Mouse (Mus musculus) heart, embryonic 15.5 days (tissue): ENCODE data around the gene Tmem190. TPM values are rescaled to one million over a fixed set of nuclear protein-coding genes. Genes with fewer than 3 reads are reported as not detected.
A peak's percentile ranks its signal among the peaks of the same experiment; 100 is the strongest.
"Not testable (repeated sequence)": the region's sequence is repeated elsewhere in the genome, so short reads cannot be mapped to it uniquely, and the experiment has no call there.

Experiments
- ATAC-seq: fragments of 200-750 bp; cut with Nextera tagmentation; replicated peaks from 2 replicates; pipeline ENCODE4 v1.8.0; 2017; ENCODE audit warnings: low read depth, moderate TSS enrichment; ENCODE audit not compliant: insufficient number of reproducible peaks, insufficient read depth, low FRiP score
- H3K27ac ChIP-seq: fragments of 300-500 bp; sonication (generic); 2 replicates; pipeline ENCODE4 v1.5.1; 2015; ENCODE audit warnings: mild to moderate bottlenecking, inconsistent platforms
- H3K27me3 ChIP-seq: fragments of 300-500 bp; sonication (generic); 2 replicates; pipeline ENCODE4 v1.6.1; 2015; ENCODE audit warnings: inconsistent platforms
- H3K36me3 ChIP-seq: fragments of 300-500 bp; sonication (generic); 2 replicates; pipeline ENCODE4 v1.6.1; 2015; ENCODE audit warnings: mild to moderate bottlenecking, inconsistent platforms
- H3K4me1 ChIP-seq: fragments of 300-500 bp; sonication (generic); replicated peaks from 2 replicates; pipeline ENCODE4 v1.6.1; 2015; ENCODE audit warnings: inconsistent platforms
- H3K4me2 ChIP-seq: fragments of 300-500 bp; sonication (generic); 2 replicates; pipeline ENCODE4 v1.6.1; 2015; ENCODE audit warnings: inconsistent platforms, mild to moderate bottlenecking, moderate library complexity
- H3K4me3 ChIP-seq: fragments of 300-500 bp; sonication (generic); 2 replicates; pipeline ENCODE4 v1.5.1; 2015; ENCODE audit warnings: mild to moderate bottlenecking, inconsistent platforms
- H3K9ac ChIP-seq: fragments of 300-500 bp; sonication (generic); 2 replicates; pipeline ENCODE4 v1.6.1; 2015; ENCODE audit warnings: mild to moderate bottlenecking, inconsistent platforms
- H3K9me3 ChIP-seq: fragments of 300-500 bp; sonication (generic); replicated peaks from 2 replicates; pipeline ENCODE4 v1.6.1; 2016; ENCODE audit warnings: inconsistent platforms
- WGBS: fragments of 180-500 bp; shearing (Covaris S2); methylation state at CpG from one replicate; pipeline ENCODE4 v1.1.7; 2015; ENCODE audit warnings: mixed read lengths; 5-methylcytosine and 5-hydroxymethylcytosine counted together
- polyA plus RNA-seq: library from polyadenylated mRNA; unstranded; fragments of >200 nt; fragmentation: Nextera tagmentation; extraction: Ambion mirVana; gene quantifications from 2 replicates; pipeline ENCODE4 v1.2.1, GENCODE M21; 2015

The Tmem190 gene
- polyA plus RNA-seq, 1 experiment from 2014 or later = not detected

DNA sequence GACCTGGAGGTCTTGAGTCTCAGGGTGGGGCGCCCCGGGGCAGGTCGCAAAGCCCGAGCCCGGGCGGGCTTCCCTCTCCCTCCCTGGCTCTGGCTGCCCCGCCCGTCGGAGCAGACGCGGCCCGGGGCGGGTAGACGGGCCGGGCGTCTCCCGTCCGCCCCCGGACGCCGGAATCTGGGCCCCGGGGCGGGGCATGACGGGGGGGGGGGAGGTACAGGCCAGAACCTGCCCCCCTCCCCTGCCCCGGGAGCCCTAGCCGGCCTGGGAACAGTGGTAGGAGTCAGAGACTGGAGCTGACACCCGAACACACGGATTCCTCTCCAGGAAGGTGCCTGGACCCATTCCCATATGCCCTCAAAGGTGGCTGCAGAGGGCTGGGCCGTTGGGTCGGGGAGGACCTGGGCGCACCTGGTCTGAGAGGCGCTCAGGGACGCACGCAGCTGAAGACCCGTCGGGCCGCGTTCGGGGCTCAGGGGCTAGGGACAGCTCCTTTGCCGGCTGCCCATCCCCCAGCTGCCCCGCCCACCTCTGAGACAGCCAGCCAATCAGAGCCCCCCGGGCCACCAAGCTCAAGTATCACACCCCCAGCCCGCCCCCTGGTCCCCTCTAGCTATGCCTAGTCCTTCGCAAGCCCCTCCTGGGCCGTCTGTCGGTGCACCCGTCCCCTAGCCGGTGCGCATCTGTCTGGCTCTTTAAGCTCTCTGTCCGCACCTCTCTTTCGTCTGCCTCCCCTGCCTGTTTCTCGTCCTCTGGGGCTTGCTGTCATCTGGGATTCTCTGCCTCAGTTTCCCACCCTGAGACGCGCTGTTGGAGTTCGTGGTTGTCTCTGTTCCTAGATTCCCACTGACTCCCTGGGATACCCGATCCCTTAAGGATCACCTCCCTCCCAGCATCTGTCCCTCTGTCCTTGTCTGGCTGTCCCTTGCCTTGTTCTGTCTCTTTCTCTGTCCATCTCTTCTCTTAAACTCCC, 5.6 kb upstream of the Tmem190 start:
- ATAC-seq = peak; percentile 33
- H3K27me3 ChIP-seq = peaks cover 70% of the 10 kb centered on the region
- whole genome bisulfite sequencing = 1% methylated on average over 35 of the region's 56 CpGs
- H3K9ac ChIP-seq = peak overlapping the region; percentile 40
- peak overlapping the region; percentile 39 for H3K4me3 ChIP-seq
- H3K27ac ChIP-seq = no peak overlapping the region
- no peaks in the 10 kb centered on the region for H3K9me3 ChIP-seq
- H3K4me1 ChIP-seq = peaks cover 9% of the 10 kb centered on the region
- no peaks in the 10 kb centered on the region for H3K36me3 ChIP-seq
- peak overlapping the region; percentile 63 for H3K4me2 ChIP-seq

DNA sequence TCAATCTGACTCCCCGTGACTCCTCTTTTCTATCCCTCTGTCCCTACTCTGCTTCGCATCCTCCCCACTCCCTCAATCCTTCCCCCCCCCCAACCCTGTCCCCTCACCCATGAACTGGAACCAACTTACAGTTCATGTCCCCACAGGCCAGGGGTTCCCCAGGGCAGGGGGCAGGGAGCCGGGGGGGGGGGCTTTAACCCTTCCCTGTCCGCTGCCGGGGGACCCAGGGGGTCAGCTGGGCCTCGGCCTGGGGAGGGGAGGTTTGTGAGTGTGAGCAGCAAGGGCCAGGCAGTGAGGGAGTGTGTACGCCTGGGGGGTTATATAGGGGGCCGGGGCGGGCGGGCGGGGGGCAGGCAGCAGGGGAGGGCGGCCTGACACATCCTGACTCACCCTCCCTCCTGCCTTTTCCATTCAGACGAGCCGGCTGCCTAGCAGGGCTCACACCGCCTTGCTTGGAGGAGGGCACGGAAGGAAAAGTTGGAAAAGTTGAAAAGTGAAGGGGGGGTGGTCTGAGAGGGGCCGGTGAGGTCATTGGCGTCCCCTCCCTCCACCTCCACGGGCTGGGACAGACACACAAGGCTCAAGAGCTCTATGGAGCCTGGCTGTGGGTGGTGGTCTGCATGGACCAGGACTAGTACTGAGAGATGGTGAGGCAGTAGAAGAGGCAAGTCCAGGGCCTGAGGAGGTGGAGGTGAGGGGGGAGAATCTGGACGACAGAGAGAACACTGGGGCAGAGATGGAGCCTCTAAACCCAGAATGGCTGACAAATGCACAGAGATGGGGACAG, 4.7 kb upstream of the Tmem190 start:
- Histone ChIP-seq H3K27me3 (peaks cover 78% of the 10 kb centered on the region), H3K4me2 (no peak overlapping the region), H3K9ac (no peak overlapping the region), H3K36me3 (no peaks in the 10 kb centered on the region), H3K4me1 (peaks cover 9% of the 10 kb centered on the region), H3K4me3 (no peak overlapping the region), H3K9me3 (no peaks in the 10 kb centered on the region), H3K27ac (no peak overlapping the region)
- WGBS = 5% methylated on average over 20 of the region's 20 CpGs
- no peak for ATAC-seq

DNA sequence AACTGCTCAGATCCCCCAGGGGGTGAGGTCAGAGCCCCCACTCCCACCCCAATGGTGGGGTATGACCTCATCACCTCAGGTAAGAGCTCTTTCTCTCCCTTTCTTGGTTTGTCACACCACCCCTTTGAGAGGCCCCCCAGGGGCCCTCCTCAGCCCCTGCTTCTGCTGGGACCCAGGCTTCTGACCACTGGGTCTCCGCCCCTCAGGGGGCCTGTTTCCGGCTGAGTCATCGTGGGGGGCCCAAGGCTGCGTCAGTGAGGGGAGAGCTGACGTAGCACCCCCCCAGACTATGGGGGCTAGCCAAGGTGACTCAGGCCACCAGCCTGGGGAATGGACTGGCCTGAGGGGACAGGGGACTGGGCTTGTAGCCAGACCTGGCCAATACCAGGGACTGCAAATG, 2.8 kb upstream of the Tmem190 start:
- Histone ChIP-seq H3K4me3 (no peak overlapping the region), H3K27me3 (peaks cover 75% of the 10 kb centered on the region), H3K4me2 (no peak overlapping the region), H3K4me1 (peaks cover 9% of the 10 kb centered on the region), H3K9me3 (no peaks in the 10 kb centered on the region), H3K36me3 (no peaks in the 10 kb centered on the region), H3K27ac (no peak overlapping the region), H3K9ac (no peak overlapping the region)
- no peak for ATAC-seq
- 25% methylated on average over 5 of the region's 5 CpGs for WGBS

DNA sequence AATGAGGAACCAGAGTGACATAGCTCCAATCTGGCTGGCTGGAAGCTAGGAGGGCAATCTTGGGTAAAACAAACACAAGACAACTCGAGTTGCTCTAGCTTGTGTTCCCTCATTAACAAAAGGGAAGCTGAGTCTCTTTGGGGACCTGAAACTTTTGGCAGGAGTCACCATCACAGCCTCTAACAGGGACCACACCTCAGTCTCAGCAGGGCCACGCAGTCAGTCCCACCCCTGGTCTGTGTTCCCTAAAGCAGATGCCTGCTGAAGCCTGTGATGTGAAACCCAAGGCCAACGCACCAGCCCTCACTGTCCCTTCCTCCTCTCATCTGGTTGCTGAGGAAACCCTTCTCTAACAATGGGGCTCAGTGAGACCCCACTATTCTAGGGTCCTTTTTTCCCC, 607 bp upstream of the Tmem190 start:
- no peaks in the 10 kb centered on the region for H3K9me3 ChIP-seq
- H3K4me2 ChIP-seq = no peak overlapping the region
- H3K4me1 ChIP-seq = peaks cover 4% of the 10 kb centered on the region
- H3K27me3 ChIP-seq = peaks cover 53% of the 10 kb centered on the region
- H3K27ac ChIP-seq = no peak overlapping the region
- H3K9ac ChIP-seq = no peak overlapping the region
- no peak for ATAC-seq
- no peak overlapping the region for H3K4me3 ChIP-seq
- H3K36me3 ChIP-seq = no peaks in the 10 kb centered on the region
- WGBS = 42% methylated on average over 3 of the region's 3 CpGs

DNA sequence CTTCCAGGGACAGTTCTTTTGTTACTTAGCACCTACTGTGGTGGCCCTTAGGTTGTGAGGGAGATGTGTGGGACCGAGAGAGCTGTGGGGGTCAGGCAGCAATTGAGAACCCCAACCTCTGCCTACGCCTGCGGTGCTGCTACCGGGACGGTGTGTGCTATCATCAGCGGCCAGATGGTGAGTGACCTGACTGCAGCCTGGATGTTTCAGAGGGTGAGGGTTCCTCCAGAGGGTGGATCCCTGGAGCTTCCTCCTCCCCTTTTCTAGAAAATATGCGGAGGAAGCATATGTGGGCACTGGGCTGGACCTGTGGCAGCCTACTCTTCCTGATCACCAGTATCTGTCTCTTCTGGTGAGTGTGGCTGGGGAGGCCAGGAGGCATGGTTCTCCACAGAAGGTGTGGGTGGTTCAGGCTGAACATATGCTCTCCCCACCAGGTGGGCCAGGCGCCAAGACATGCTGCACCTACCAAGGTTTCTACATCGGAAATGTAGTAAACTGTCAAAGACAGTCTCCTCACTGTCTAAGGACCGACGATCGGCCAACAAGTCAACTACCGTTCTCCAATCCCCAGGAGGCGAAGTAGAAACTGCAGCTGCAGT, 1.0 kb downstream of the Tmem190 start:
- peaks cover 6% of the 10 kb centered on the region for H3K4me1 ChIP-seq
- ATAC-seq = no peak
- H3K9me3 ChIP-seq = no peaks in the 10 kb centered on the region
- no peak overlapping the region for H3K9ac ChIP-seq
- H3K27ac ChIP-seq = no peak overlapping the region
- no peak overlapping the region for H3K4me2 ChIP-seq
- H3K4me3 ChIP-seq = no peak overlapping the region
- WGBS = 71% methylated on average over 14 of the region's 14 CpGs
- peaks cover 37% of the 10 kb centered on the region for H3K27me3 ChIP-seq
- no peaks in the 10 kb centered on the region for H3K36me3 ChIP-seq

DNA sequence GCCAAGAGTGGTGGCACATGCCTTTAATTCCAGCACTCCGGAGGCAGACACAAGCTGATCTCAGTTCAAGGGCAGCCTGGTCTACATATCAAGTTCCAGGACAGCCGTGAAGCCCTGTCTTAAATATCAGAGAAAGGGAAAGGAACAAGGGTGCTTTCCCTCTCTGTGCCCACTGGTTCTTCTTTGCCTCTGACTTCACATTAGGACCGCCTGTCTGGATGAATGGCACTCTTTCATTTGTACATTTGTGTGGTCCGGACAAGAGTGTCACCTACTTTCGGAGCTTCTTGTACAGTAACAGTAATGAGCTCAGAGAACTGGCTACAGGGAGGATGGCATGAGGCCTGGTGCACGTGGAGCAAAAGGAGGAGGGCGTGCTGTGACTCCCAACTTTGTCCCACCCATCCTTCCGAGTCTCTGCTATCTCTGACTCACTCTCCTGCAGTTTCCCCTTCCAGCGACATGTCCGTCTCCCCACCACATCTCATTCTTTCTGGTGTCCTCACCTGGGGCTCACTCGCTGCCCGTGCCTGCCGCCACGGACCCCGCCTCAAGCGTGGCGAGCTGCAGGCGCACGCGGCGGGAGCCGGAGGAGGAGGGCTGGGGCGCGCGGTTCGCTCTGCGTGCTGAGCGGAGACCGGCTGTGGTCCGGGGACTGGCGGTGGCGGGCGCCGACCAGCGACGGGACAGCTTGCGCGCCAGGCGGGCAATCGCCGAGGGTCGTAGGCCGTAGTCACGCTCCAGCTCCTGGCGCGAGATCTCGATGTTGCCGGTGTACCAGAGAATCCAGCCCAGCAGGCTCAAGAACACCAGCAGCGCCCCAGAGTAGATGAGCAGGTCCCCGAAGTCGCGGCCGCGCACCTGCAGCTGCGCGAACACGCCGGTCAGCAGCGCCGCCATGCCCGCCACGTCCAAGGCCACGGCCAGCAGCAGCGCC, 6.0 kb downstream of the Tmem190 start:
- Histone ChIP-seq H3K9ac (peak overlapping the region; percentile 78), H3K36me3 (no peaks in the 10 kb centered on the region), H3K9me3 (no peaks in the 10 kb centered on the region), H3K4me3 (peak overlapping the region; percentile 63), H3K4me1 (peaks cover 16% of the 10 kb centered on the region), H3K27me3 (peaks cover 4% of the 10 kb centered on the region; the same call in 1 of the 2 replicates), H3K4me2 (peak overlapping the region; percentile 94), H3K27ac (peak overlapping the region; percentile 57)
- ATAC-seq = peak; percentile 47
- 1% methylated on average over 64 of the region's 64 CpGs for WGBS

DNA sequence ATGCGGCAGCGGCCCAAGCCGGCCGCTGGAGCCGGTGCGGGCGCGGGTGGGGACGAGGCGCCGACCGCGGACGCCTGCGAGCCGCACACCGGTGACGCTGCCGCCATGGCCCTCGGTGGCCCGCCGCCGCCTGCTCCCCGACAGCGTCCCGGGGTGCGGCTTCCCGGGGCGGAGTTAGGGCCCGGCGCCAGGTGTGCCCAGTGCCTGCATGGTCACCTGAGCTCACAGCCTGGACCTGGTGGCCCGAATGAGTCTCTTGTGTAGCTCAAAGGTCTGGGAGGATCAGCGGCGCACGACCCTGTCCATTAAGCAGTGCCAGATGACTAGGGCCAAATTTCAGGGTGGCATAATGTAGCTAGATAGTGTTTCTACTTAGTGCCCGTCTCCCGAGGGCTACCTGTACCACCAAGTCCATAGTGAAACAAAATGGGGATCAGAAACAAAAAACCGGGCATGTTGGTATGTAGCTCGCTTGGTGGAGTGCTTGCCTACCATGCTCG, 6.7 kb downstream of the Tmem190 start, which contains the start of gene Tmem238:
Gene Tmem238 (minus strand): TSS at position 221 of the 500 bp plus-strand sequence.
- 8% methylated on average over 40 of the region's 40 CpGs for WGBS
- H3K4me2 ChIP-seq = peak within 1 kb of the TSS; percentile 94
- H3K9ac ChIP-seq = peak within 1 kb of the TSS; percentile 78
- H3K4me3 ChIP-seq = peak within 1 kb of the TSS; percentile 63
- no peaks in the 10 kb centered on the region for H3K27me3 ChIP-seq
- ATAC-seq = no peak
- H3K36me3 ChIP-seq = peaks cover 6% of the 10 kb centered on the region
- no peaks in the 10 kb centered on the region for H3K9me3 ChIP-seq
- peak within 1 kb of the TSS; percentile 57 for H3K27ac ChIP-seq
- peaks cover 22% of the 10 kb centered on the region for H3K4me1 ChIP-seq

DNA sequence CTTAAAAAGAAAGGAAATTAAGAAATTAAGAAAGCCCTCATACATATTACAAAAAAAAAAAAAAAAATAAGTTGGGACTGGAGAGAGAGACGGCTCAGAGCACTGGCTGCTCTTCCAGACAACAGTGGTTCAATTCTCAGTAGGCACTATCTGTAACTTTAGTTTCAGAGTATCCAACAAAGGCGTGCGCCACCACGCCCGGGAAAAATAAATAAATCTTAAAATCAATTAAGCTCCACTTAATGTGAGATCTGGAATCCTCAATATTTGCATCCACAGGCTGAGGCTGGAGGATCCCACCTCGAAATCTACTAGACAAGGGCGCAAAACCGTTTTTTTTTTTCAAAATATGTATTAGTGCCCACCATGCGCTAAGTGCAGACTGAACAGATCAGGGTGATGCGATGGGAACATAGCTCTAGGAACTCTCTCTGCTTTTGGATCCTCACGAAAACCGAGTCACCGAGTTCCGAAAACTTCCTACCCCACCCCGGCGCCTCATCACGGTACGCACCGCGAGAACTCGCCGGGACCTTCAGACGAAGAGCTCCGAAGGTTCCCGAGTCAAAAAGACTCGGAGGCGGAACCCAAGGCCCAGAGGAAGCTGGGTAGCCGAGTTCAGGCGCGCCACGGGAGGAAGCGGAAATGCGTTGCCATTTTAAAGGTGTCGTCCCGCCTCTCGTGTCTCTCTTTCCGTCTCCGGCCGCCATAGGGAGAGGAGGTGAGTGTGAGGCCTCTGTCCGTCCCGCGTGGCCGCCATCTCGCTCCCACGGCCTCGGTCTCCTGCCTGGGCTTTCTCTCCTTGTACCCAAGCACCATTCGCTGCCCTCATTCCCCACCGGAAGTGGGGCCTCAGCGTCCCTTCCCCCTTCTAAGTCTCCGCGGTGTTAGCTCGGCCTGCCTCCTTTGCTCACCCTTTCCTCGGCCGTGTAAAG, 9.8 kb downstream of the Tmem190 start, which contains the start of gene Rpl28:
Gene Rpl28 (plus strand): TSS at position 597 of the 935 bp plus-strand sequence.
- peak; percentile 89 for ATAC-seq
- Histone ChIP-seq H3K27ac (peak within 1 kb of the TSS; percentile 97), H3K27me3 (no peaks in the 10 kb centered on the region), H3K4me1 (peaks cover 24% of the 10 kb centered on the region), H3K4me3 (peak within 1 kb of the TSS; percentile 95), H3K4me2 (peak within 1 kb of the TSS; percentile 75), H3K9ac (peak within 1 kb of the TSS; percentile 95), H3K9me3 (no peaks in the 10 kb centered on the region), H3K36me3 (peaks cover 36% of the 10 kb centered on the region)
- WGBS = 1% methylated on average over 54 of the region's 54 CpGs

DNA sequence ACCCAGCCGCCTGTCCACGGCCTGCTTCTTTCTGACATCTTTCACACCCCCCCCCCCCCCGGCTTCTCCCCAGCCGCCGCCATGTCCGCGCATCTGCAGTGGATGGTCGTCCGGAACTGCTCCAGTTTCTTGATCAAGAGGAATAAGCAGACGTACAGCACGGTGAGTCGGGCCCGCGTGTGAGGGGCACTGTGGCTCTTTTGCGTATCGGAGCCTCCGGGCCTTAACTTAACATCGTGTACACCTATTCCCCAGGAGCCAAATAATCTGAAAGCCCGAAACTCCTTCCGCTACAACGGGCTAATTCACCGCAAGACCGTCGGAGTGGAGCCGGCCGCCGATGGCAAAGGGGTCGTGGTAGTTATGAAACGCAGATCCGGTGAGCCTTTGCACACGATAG, 10.5 kb downstream of the Tmem190 start:
- not testable (repeated sequence) for ATAC-seq, H3K27me3 ChIP-seq, H3K9me3 ChIP-seq
- Histone ChIP-seq H3K4me2 (peak overlapping the region; percentile 72), H3K27ac (peak overlapping the region; percentile 97), H3K4me3 (peak overlapping the region; percentile 95), H3K4me1 (peaks cover 23% of the 10 kb centered on the region), H3K36me3 (peaks cover 40% of the 10 kb centered on the region), H3K9ac (peak overlapping the region; percentile 95)
- WGBS = under 1% methylated on average over 31 of the region's 31 CpGs
